Mouse (Mus musculus): Measurements from ENCODE around the gene C2cd5. TPM values are rescaled to one million over a fixed set of nuclear protein-coding genes. Genes with fewer than 3 reads are reported as not detected.

C2cd5 gene
- polyA plus RNA-seq, 1 experiment from 2014 or later = 22.0 TPM

DNA sequence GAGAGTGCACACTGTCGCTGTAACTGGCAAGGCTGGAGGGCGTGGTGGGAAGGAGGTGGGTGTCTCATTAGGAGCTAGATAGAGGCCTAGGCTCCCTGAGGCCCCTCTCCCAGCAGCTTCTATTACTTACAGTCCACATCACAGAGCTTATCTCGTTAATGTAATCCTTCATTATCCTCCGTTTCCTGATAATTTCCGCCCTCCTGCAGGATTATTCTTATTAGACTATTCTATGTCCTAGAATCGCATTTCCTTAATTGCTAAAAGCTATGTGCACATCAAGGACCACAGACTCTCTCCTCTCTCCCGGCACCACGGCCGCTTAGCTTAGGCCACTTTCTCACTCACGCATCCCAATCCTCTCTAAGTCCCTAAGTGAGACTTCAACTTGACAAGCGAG lies 4.8 kb downstream of the C2cd5 start:
- no peak overlapping the region for H3K4me2 ChIP-seq (ENCODE audit: low read length)
- DNase-seq (ENCODE audit: low spot score) (no peak), ATAC-seq (replicated peaks; ENCODE audit: low FRiP score, low TSS enrichment, low read depth) (no peak)
- no peak overlapping the region for H3K4me3 ChIP-seq (ENCODE audit: low read depth, low read length)
- H3K36me3 ChIP-seq (ENCODE audit: control insufficient read depth, insufficient read depth, low read length) = peaks cover 15% of the 10 kb centered on the region
- no peaks in the 10 kb centered on the region for H3K4me1 ChIP-seq (replicated peaks; ENCODE audit: control insufficient read depth, insufficient read depth, low read length)
- no peaks in the 10 kb centered on the region for H3K9me3 ChIP-seq (ENCODE audit: control insufficient read depth, low read length)
- H3K9ac ChIP-seq (ENCODE audit: low read length) = no peak overlapping the region
- WGBS = 89% methylated on average over 11 of the region's 11 CpGs
- no peak overlapping the region for H3K27ac ChIP-seq (ENCODE audit: low read depth)
- no peaks in the 10 kb centered on the region for H3K27me3 ChIP-seq (replicated peaks; ENCODE audit: control insufficient read depth, insufficient read depth, low read length)

DNA sequence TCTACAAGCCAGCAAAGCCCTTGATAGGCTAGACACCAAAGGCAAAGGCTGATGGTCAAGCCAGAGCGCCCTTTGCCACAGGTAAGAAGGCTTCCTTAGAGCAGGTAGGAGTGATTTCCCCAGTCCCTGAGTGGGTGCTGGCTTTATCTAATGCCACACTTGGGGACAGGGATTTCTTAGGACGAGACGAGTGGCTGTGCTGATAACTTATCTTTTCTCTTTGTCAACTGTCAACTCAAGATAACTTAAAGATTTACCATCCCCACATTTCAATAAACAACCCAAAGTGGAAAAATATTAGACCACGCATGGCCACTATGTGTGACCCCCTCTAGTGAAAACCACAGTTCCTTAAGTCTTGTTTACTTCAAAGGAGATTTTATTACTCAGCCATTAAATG lies 7.1 kb downstream of the C2cd5 start:
- no peaks in the 10 kb centered on the region for H3K27me3 ChIP-seq (replicated peaks; ENCODE audit: control insufficient read depth, insufficient read depth, low read length)
- no peak overlapping the region for H3K9ac ChIP-seq (ENCODE audit: low read length)
- H3K4me1 ChIP-seq (replicated peaks; ENCODE audit: control insufficient read depth, insufficient read depth, low read length) = no peaks in the 10 kb centered on the region
- H3K27ac ChIP-seq (ENCODE audit: low read depth) = no peak overlapping the region
- H3K4me3 ChIP-seq (ENCODE audit: low read depth, low read length) = no peak overlapping the region
- peaks cover 31% of the 10 kb centered on the region for H3K36me3 ChIP-seq (ENCODE audit: control insufficient read depth, insufficient read depth, low read length)
- H3K9me3 ChIP-seq (ENCODE audit: control insufficient read depth, low read length) = no peaks in the 10 kb centered on the region
- DNase-seq (ENCODE audit: low spot score) (no peak), ATAC-seq (replicated peaks; ENCODE audit: low FRiP score, low TSS enrichment, low read depth) (no peak)
- no peak overlapping the region for H3K4me2 ChIP-seq (ENCODE audit: low read length)
- 67% methylated on average over 4 of the region's 4 CpGs for WGBS

DNA sequence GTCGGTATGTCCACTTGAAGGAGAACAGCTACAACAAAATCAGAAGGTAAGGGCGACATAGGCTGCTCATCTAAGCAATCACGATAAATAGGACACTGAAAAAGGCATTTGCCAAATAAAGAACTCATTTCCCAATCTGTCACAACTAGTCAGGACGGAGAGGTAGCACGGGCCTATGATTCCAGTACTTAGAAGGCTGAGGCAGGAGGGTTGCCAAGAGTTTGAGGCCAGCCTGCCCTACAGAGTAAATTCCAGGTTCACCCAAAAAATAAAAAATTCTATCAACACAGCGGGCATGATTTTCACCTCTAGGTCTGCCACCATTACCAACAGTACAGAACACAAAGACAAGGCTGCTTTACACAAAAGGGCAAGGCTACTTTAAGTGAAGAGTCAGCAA lies 8.9 kb downstream of the C2cd5 start:
- no peak overlapping the region for H3K4me2 ChIP-seq (ENCODE audit: low read length)
- H3K27ac ChIP-seq (ENCODE audit: low read depth) = no peak overlapping the region
- H3K4me3 ChIP-seq (ENCODE audit: low read depth, low read length) = no peak overlapping the region
- H3K27me3 ChIP-seq (replicated peaks; ENCODE audit: control insufficient read depth, insufficient read depth, low read length) = no peaks in the 10 kb centered on the region
- no peaks in the 10 kb centered on the region for H3K4me1 ChIP-seq (replicated peaks; ENCODE audit: control insufficient read depth, insufficient read depth, low read length)
- ATAC-seq (replicated peaks; ENCODE audit: low FRiP score, low TSS enrichment, low read depth) (no peak), DNase-seq (ENCODE audit: low spot score) (no peak)
- no peaks in the 10 kb centered on the region for H3K9me3 ChIP-seq (ENCODE audit: control insufficient read depth, low read length)
- peaks cover 32% of the 10 kb centered on the region for H3K36me3 ChIP-seq (ENCODE audit: control insufficient read depth, insufficient read depth, low read length)
- 95% methylated on average over 6 of the region's 6 CpGs for WGBS
- no peak overlapping the region for H3K9ac ChIP-seq (ENCODE audit: low read length)

DNA sequence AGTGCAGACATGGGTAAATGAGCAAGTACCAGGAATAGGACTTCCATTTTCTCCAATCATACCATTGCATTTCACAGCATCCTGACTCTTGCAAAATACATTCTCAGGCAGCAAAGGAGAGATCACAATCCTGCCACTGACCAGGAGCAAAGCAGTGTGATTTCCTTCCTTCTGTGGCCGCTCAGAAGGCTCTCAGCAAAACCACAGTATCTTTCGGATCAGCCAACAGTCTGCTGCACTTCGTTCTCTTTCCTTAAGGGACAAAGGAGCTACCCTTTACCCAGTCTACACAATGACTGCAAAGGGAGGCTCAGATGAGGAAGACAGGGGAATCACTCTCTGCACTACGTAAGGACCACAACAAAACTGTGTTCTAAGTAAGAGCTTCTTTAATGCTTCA lies 12.6 kb downstream of the C2cd5 start:
- no peaks in the 10 kb centered on the region for H3K4me1 ChIP-seq (replicated peaks; ENCODE audit: control insufficient read depth, insufficient read depth, low read length)
- no peak overlapping the region for H3K27ac ChIP-seq (ENCODE audit: low read depth)
- H3K4me3 ChIP-seq (ENCODE audit: low read depth, low read length) = no peak overlapping the region
- no peak for DNase-seq (ENCODE audit: low spot score)
- no peaks in the 10 kb centered on the region for H3K9me3 ChIP-seq (ENCODE audit: control insufficient read depth, low read length)
- whole genome bisulfite sequencing = 94% methylated on average over 4 of the region's 4 CpGs
- no peak overlapping the region for H3K9ac ChIP-seq (ENCODE audit: low read length)
- H3K36me3 ChIP-seq (ENCODE audit: control insufficient read depth, insufficient read depth, low read length) = peaks cover 53% of the 10 kb centered on the region
- no peaks in the 10 kb centered on the region for H3K27me3 ChIP-seq (replicated peaks; ENCODE audit: control insufficient read depth, insufficient read depth, low read length)
- ATAC-seq (replicated peaks; ENCODE audit: low FRiP score, low TSS enrichment, low read depth) = no peak
- no peak overlapping the region for H3K4me2 ChIP-seq (ENCODE audit: low read length)

DNA sequence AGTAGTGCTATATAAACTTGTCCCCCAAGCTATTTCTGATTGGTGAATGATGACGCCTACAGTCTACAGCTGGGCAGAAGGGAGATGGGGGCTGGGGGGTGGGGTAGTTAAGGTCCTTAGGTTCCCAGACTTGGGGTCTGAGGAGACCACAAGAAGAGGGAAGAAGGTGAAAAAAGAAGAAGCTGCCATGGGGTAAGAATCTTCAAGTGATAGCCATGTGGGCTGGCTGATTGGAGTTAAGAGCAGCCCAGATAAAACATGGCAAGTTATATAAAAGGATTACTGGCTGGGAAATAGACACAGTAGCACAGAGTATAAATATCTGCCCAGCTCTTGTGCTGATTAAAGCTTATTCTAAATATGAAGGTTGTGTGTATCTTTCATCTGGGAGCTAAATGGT lies 14.0 kb downstream of the C2cd5 start:
- ATAC-seq (replicated peaks; ENCODE audit: low FRiP score, low TSS enrichment, low read depth) (no peak), DNase-seq (ENCODE audit: low spot score) (no peak)
- Histone ChIP-seq H3K27me3 (replicated peaks; ENCODE audit: control insufficient read depth, insufficient read depth, low read length) (no peaks in the 10 kb centered on the region), H3K4me2 (ENCODE audit: low read length) (no peak overlapping the region), H3K9ac (ENCODE audit: low read length) (no peak overlapping the region), H3K4me3 (ENCODE audit: low read depth, low read length) (no peak overlapping the region), H3K4me1 (replicated peaks; ENCODE audit: control insufficient read depth, insufficient read depth, low read length) (no peaks in the 10 kb centered on the region), H3K27ac (ENCODE audit: low read depth) (no peak overlapping the region), H3K9me3 (ENCODE audit: control insufficient read depth, low read length) (no peaks in the 10 kb centered on the region), H3K36me3 (ENCODE audit: control insufficient read depth, insufficient read depth, low read length) (peaks cover 60% of the 10 kb centered on the region)
- WGBS = 89% methylated on average over 1 of the region's 1 CpGs

DNA sequence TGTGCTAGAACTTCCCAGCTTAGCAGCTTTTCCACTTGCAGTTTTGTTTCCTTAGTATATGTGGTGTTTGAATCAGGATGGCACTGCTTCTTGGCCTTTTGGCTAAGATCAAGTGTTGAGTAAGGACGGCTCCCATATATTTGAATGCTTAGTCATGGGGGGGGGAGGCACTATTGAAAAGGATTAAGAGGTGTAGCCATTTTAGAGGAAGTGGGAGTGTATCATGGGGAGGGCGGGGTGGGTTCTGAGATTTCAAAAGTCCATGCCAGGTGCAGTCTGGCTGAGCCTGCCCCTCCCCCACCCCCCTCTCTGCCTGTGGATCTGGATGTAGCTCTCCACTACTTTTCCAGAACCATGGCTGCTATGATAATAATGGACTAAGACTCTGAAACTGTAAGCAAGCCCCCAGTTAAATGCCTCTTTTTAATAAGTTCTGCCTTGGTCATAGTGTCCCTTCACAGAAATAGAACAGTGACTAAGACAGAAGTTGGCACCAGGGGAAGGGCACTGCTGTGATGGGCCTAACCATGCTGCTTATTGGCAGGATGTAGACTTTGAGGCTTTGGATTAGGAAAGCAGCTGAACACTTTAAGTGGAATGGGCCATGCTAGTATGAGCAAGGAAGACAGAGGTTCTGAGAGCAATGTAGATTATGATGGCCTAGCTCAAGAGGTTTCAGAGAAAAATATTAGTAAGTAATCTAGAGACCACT lies 15.5 kb downstream of the C2cd5 start:
- Histone ChIP-seq H3K9me3 (ENCODE audit: control insufficient read depth, low read length) (no peaks in the 10 kb centered on the region), H3K36me3 (ENCODE audit: control insufficient read depth, insufficient read depth, low read length) (peaks cover 62% of the 10 kb centered on the region), H3K27ac (ENCODE audit: low read depth) (no peak overlapping the region), H3K4me3 (ENCODE audit: low read depth, low read length) (no peak overlapping the region), H3K27me3 (replicated peaks; ENCODE audit: control insufficient read depth, insufficient read depth, low read length) (no peaks in the 10 kb centered on the region), H3K4me2 (ENCODE audit: low read length) (no peak overlapping the region), H3K4me1 (replicated peaks; ENCODE audit: control insufficient read depth, insufficient read depth, low read length) (no peaks in the 10 kb centered on the region), H3K9ac (ENCODE audit: low read length) (no peak overlapping the region)
- WGBS = 89% methylated on average over 2 of the region's 2 CpGs
- DNase-seq (ENCODE audit: low spot score) = no peak
- no peak for ATAC-seq (replicated peaks; ENCODE audit: low FRiP score, low TSS enrichment, low read depth)

- no peaks in the 10 kb centered on the region for H3K4me1 ChIP-seq (replicated peaks; ENCODE audit: control insufficient read depth, insufficient read depth, low read length)
- H3K27me3 ChIP-seq (replicated peaks; ENCODE audit: control insufficient read depth, insufficient read depth, low read length) = no peaks in the 10 kb centered on the region
- H3K27ac ChIP-seq (ENCODE audit: low read depth) = no peak overlapping the region
- peaks cover 73% of the 10 kb centered on the region for H3K36me3 ChIP-seq (ENCODE audit: control insufficient read depth, insufficient read depth, low read length)
- no peak overlapping the region for H3K4me2 ChIP-seq (ENCODE audit: low read length)
- H3K9ac ChIP-seq (ENCODE audit: low read length) = no peak overlapping the region
- ATAC-seq (replicated peaks; ENCODE audit: low FRiP score, low TSS enrichment, low read depth) (no peak), DNase-seq (ENCODE audit: low spot score) (no peak)
- no peaks in the 10 kb centered on the region for H3K9me3 ChIP-seq (ENCODE audit: control insufficient read depth, low read length)
- H3K4me3 ChIP-seq (ENCODE audit: low read depth, low read length) = no peak overlapping the region
- WGBS = 81% methylated on average over 13 of the region's 13 CpGs
Measured at GRCm38 (mm10) chr6:143081479-143082106, 18.3 kb downstream of the C2cd5 start.

- Histone ChIP-seq H3K4me3 (ENCODE audit: low read depth, low read length) (no peak overlapping the region), H3K27ac (ENCODE audit: low read depth) (no peak overlapping the region), H3K9ac (ENCODE audit: low read length) (no peak overlapping the region), H3K27me3 (replicated peaks; ENCODE audit: control insufficient read depth, insufficient read depth, low read length) (no peaks in the 10 kb centered on the region), H3K4me1 (replicated peaks; ENCODE audit: control insufficient read depth, insufficient read depth, low read length) (no peaks in the 10 kb centered on the region), H3K36me3 (ENCODE audit: control insufficient read depth, insufficient read depth, low read length) (peaks cover 66% of the 10 kb centered on the region), H3K9me3 (ENCODE audit: control insufficient read depth, low read length) (no peaks in the 10 kb centered on the region), H3K4me2 (ENCODE audit: low read length) (no peak overlapping the region)
- DNase-seq (ENCODE audit: low spot score) = no peak
- no peak for ATAC-seq (replicated peaks; ENCODE audit: low FRiP score, low TSS enrichment, low read depth)
- 83% methylated on average over 7 of the region's 7 CpGs for WGBS
Measured at GRCm38 (mm10) chr6:143080774-143081173, 19.2 kb downstream of the C2cd5 start.

DNA sequence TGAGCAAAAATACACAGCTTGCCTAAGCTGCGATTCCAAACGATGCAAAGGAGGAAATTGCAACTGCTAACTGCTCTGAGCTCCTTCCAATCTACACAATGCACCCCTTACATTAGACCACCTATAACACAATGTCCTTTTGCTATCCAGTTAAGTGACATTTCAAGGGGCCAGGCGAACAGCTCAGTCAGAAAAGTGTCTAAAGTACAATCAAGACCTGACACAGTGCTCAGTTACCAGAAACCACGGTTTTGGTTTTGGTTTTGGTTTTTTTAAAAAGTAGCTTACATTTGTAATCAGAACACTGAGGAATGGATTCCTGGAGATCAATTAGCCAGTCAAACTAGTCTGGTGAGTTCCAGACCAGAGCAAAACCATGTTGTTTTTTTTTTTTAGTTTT lies 20.8 kb downstream of the C2cd5 start:
- H3K4me2 ChIP-seq (ENCODE audit: low read length) = no peak overlapping the region
- H3K9me3 ChIP-seq (ENCODE audit: control insufficient read depth, low read length) = no peaks in the 10 kb centered on the region
- peaks cover 65% of the 10 kb centered on the region for H3K36me3 ChIP-seq (ENCODE audit: control insufficient read depth, insufficient read depth, low read length)
- DNase-seq (ENCODE audit: low spot score) (no peak), ATAC-seq (replicated peaks; ENCODE audit: low FRiP score, low TSS enrichment, low read depth) (no peak)
- no peaks in the 10 kb centered on the region for H3K27me3 ChIP-seq (replicated peaks; ENCODE audit: control insufficient read depth, insufficient read depth, low read length)
- H3K4me3 ChIP-seq (ENCODE audit: low read depth, low read length) = no peak overlapping the region
- WGBS = 76% methylated on average over 4 of the region's 4 CpGs
- H3K27ac ChIP-seq (ENCODE audit: low read depth) = no peak overlapping the region
- H3K9ac ChIP-seq (ENCODE audit: low read length) = no peak overlapping the region
- H3K4me1 ChIP-seq (replicated peaks; ENCODE audit: control insufficient read depth, insufficient read depth, low read length) = no peaks in the 10 kb centered on the region

All from intestine, embryonic 14.5 days (tissue).